Mouse (Mus musculus) lung, postnatal 10 days (tissue): ENCODE measurements around the gene Zfp800.

Experiments used
- DNase-seq: peaks from one replicate; pipeline ENCODE4 v3.0.0; 2021

Gene Zfp800

GRCm38 (mm10) chr6:28191935-28192334 lies 205.9 kb downstream of the Zfp800 start:
- no peak for DNase-seq
